Mouse (Mus musculus): ENCODE results near the gene Ssbp3.

- TF ChIP-seq CTCF (IDR thresholded peaks at IDR 0.05; ENCODE audit: extremely low read depth, insufficient read depth, insufficient read length, insufficient replicate concordance) (no peak), POLR2A (IDR thresholded peaks at IDR 0.05; ENCODE audit: low read depth, low read length) (no peak)
These were observed 25.5 kb downstream of the Ssbp3 start for GRCm38 (mm10) chr4:106936041-106936440.

Data from spleen, adult 2 months (tissue).